Mouse (Mus musculus) intestine, embryonic 15.5 days (tissue): Measurements from ENCODE around the gene Akap12. TPM values are rescaled to one million over a fixed set of nuclear protein-coding genes. Genes with fewer than 3 reads are reported as not detected.

Source experiments
- ATAC-seq: fragments of 200-750 bp; cut with Nextera tagmentation; 2 replicates; pipeline ENCODE4 v1.8.0; 2017; ENCODE audit warnings: moderate TSS enrichment, moderate library complexity
- H3K27ac ChIP-seq: fragments of 300-500 bp; sonication (generic); 2 replicates; pipeline ENCODE4 v1.5.1; 2015; ENCODE audit warnings: mild to moderate bottlenecking, inconsistent platforms
- H3K27me3 ChIP-seq: fragments of 300-500 bp; sonication (generic); replicated peaks from 2 replicates; pipeline ENCODE4 v1.6.1; 2015; ENCODE audit warnings: inconsistent platforms
- H3K36me3 ChIP-seq: fragments of 300-500 bp; sonication (generic); 2 replicates; pipeline ENCODE4 v1.6.1; 2015; ENCODE audit warnings: inconsistent platforms
- H3K4me1 ChIP-seq: fragments of 300-500 bp; sonication (generic); replicated peaks from 2 replicates; pipeline ENCODE4 v1.6.1; 2015; ENCODE audit warnings: inconsistent platforms
- H3K4me2 ChIP-seq: fragments of 300-500 bp; sonication (generic); replicated peaks from 2 replicates; pipeline ENCODE4 v1.6.1; 2015; ENCODE audit warnings: mild to moderate bottlenecking, inconsistent platforms
- H3K4me3 ChIP-seq: fragments of 300-500 bp; sonication (generic); replicated peaks from 2 replicates; pipeline ENCODE4 v1.5.1; 2015; ENCODE audit warnings: inconsistent platforms
- H3K9ac ChIP-seq: fragments of 300-500 bp; sonication (generic); 2 replicates; pipeline ENCODE4 v1.6.1; 2015; ENCODE audit warnings: inconsistent platforms
- H3K9me3 ChIP-seq: fragments of 300-500 bp; sonication (generic); 2 replicates; pipeline ENCODE4 v1.6.1; 2016; ENCODE audit warnings: inconsistent platforms
- WGBS: fragments of 180-500 bp; shearing (Covaris S2); methylation state at CpG from one replicate; pipeline ENCODE4 v1.1.7; 2015; 5-methylcytosine and 5-hydroxymethylcytosine counted together
- polyA plus RNA-seq: library from polyadenylated mRNA; unstranded; fragments of >200 nt; fragmentation: Nextera tagmentation; extraction: Ambion mirVana; gene quantifications from 2 replicates; pipeline ENCODE4 v1.2.1, GENCODE M21; 2015

The Akap12 gene
- polyA plus RNA-seq, result 48.3 and 50.6 TPM in 2 replicates

DNA sequence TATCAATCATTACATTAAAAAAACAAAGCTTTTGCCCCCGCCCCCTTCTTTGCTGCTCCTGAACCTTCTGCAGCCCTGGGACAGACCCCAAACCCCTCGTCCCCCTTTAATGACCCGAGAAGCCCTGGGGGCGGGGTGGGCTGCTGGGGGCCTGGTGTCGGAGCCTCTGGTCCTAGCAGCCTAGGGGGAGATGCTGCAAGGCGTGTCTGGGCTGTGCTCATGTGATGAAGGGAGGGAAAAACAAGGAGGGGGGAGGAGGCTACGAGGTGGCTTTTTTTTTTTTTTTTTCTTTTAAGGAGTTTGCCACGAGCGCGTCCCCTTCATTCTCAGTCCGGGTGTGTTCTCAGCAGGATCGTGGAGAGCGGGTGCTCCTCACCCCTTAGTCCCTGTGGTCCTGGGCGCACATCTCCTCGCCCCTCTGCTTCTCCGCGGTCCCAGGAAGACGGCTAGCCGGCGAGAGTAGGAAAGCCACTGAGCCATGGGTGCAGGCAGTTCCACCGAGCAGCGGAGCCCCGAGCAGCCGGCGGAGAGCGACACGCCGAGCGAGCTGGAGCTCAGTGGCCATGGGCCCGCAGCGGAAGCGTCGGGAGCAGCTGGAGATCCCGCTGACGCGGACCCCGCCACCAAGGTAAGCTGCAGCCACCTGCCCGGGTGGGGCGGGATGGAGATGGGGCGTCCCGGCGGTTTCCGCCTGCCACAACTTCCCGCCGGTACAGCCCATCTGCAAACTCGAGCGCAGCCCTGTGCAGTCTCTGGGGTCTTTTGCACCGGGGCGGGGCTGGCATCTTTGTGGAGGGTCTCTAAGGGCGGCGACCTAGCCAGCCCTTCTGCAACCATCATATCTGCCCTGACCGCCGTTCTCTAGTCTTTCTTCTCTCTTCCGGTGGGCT is at the start of gene Akap12:
Gene Akap12 (plus strand): TSS at position 340 of the 890 bp plus-strand sequence.
- peak within 1 kb of the TSS; percentile 62 for H3K4me3 ChIP-seq
- peak within 1 kb of the TSS; percentile 61 for H3K9ac ChIP-seq
- 0 out of 2 replicates have a peak, but pooled peaks cover 12% of the 10 kb centered on the region for H3K4me1 ChIP-seq
- WGBS, result under 1% methylated on average over 54 of the region's 54 CpGs
- no peaks in the 10 kb centered on the region for H3K9me3 ChIP-seq
- peak within 1 kb of the TSS; percentile 90 for H3K4me2 ChIP-seq
- no peaks in the 10 kb centered on the region for H3K36me3 ChIP-seq
- ATAC-seq, result peak; percentile 81
- H3K27ac ChIP-seq, result peak within 1 kb of the TSS; percentile 76
- 0 out of 2 replicates have a peak, but pooled peaks cover 2% of the 10 kb centered on the region for H3K27me3 ChIP-seq

DNA sequence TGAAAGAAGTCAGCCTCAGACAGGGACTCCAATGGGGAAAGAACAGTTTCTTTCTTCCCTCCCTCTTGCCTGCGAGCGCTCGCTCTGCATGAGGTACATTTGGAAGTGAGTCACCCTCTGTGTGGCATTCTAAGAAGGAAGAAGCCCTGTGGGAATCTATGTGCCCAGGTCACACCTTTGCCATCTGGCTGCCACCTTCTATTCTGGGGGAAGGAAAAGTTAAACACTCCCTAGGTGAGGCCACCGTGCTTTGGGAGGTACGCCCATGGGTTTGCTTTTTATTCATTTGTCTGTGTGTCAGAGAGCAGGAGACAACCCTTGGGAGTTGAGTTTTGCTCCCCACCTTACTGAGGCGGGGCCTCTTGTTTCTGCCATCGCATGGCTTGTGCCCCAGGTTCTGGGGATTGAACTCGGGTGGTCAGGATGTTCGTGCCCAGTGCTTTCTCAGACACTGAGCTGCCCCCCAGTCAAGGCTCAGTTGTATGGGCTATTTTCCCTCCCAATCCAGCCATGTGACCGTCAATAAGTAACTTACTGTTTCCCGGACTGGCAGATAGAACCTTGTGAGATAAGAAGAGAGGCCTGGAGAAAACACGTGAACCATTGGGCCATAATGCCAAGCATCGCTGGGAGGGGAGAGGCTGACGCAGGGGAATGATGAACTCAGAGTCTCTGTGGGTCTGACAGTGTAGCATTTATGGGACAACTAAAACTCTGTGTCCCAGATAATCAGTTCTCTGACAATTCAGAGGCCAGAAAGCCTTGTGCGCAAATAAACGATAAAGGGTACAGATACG is 35.4 kb upstream of the Akap12 start:
- Histone ChIP-seq H3K27ac (no peak overlapping the region), H3K9me3 (no peaks in the 10 kb centered on the region), H3K9ac (no peak overlapping the region), H3K4me3 (no peak overlapping the region), H3K27me3 (no peaks in the 10 kb centered on the region), H3K4me1 (no peaks in the 10 kb centered on the region), H3K4me2 (no peak overlapping the region), H3K36me3 (no peaks in the 10 kb centered on the region)
- 77% methylated on average over 17 of the region's 17 CpGs for WGBS
- ATAC-seq, result 0 out of 2 replicates have a peak, but pooled peaks have one; percentile 43

DNA sequence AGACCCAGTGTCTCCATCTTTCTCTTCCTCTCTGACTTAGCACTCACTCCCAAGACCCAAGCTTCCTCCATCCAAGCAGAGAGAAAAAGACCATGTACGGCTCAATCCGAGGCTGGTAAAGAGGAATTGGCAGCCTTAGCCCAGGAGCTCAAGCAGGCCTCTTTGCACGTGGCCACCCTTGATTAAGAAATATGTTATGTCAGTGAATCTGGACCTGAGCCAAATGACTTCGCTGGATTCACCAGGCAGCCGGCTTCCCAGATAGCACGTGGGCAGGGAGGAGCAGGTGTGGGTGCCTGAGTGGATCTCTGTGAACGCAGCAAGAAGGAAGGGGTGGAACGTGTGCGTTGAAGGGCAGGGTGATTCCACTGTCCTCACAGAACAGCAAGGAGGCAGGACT is 33.1 kb upstream of the Akap12 start:
- WGBS, result 17% methylated on average over 9 of the region's 9 CpGs
- peak; percentile 86 for ATAC-seq

DNA sequence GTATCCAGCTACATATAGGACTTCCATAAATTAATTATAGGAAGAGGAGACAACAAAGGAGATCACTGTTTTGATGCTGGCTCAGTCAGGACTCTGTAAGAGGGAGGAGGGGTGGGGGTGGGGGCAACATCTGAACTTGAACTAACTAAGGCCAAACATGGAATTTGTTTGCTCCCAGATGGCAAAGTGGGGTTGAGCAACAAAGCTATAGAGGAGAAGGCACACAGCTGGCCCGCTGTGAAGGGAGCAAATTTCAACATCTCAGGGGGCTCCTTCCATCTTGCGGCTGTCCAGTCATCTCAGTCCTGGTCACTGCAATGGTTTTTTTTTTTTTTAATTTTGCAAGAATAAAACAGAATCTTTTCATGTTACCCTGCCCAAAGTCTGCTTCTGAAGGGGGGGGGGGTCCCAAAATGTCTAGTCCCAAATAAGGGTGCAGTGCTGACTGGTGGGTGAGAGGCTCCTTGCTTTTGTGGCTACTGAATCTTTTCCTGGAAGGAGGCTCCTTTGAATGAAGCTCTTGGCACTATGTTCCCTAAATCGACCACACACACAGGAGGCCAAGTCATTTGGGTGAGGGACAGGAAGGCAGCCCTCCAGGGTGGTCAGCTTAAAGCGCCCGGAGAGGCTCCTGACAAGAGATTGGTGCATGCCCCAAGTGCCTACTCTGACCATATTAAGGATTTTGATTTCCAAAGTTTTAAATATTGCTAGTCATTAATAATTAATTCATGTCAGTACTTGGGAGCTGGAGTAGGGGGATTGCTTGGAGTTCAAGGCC is 26.2 kb upstream of the Akap12 start:
- Histone ChIP-seq H3K4me3 (no peak overlapping the region), H3K4me2 (no peak overlapping the region), H3K9ac (no peak overlapping the region), H3K27me3 (no peaks in the 10 kb centered on the region), H3K9me3 (no peaks in the 10 kb centered on the region), H3K36me3 (no peaks in the 10 kb centered on the region), H3K27ac (peak overlapping the region; percentile 13; the same call in 1 of the 2 replicates), H3K4me1 (no peaks in the 10 kb centered on the region)
- WGBS, result 62% methylated on average over 5 of the region's 5 CpGs
- no peak for ATAC-seq

More for the DNA sequence above, 33.1 kb upstream of the Akap12 start:
- Histone ChIP-seq H3K9ac (no peak overlapping the region), H3K4me2 (no peak overlapping the region), H3K27ac (no peak overlapping the region), H3K4me1 (no peaks in the 10 kb centered on the region), H3K36me3 (no peaks in the 10 kb centered on the region), H3K4me3 (no peak overlapping the region), H3K27me3 (no peaks in the 10 kb centered on the region), H3K9me3 (no peaks in the 10 kb centered on the region)

DNA sequence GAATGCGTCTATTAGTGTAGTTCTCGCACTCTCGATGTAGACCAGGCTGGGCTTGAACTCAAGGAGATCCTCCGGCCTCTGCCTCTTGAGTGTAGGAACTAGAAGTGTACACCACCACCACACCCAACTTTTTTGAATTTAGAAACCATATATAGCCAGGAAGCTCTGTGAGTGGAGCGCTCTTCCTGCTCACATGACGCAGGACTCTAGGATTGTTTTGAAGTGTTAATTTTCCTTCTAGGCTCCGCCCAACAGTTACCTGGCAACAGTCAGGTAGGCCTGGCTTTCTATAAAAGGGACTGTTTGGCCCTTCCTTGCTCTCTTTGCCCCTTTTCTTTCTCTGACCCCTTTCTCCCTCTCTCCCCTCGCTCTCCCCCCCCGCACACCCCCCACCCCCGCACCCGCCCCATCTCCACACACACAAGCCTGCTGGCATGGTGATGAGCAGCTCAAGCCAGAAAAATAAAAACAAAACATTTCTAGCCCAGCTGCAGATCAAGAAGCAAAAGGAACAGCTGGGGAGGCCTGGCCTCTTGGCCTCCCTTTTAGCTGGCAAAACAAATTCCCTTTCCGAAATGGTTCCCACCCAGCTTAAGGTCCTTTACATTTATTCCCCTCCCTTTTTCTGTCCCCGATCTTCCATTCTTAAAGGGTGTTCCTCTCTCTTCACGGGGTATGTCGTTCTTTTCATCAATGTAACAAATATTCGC is 22.4 kb upstream of the Akap12 start:
- H3K9me3 ChIP-seq, result no peaks in the 10 kb centered on the region
- no peak overlapping the region for H3K4me2 ChIP-seq
- H3K9ac ChIP-seq, result no peak overlapping the region
- H3K4me1 ChIP-seq, result no peaks in the 10 kb centered on the region
- no peak overlapping the region for H3K4me3 ChIP-seq
- no peaks in the 10 kb centered on the region for H3K36me3 ChIP-seq
- no peak; the same call in 1 of the 2 replicates for ATAC-seq
- H3K27me3 ChIP-seq, result no peaks in the 10 kb centered on the region
- H3K27ac ChIP-seq, result no peak overlapping the region
- 80% methylated on average over 16 of the region's 16 CpGs for WGBS

DNA sequence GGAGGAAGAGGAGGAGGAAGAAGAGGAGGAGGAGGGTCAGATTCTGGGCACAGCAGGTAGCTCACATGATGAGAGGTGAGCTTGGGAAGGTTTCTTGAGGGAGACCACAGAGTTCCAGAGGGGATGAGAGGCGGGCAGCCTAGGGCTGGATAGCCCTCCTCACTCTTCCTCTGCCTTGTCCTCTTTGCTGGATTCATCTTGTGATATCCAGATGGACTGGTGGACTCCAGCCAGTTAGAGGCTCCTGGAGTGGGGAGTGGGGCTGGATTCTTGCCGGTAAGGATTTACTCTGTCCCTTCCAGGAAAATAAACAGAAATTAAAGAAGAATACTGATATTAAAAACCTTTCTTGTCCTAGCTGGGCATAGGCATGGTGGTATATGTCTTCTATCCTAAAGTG is 20.4 kb upstream of the Akap12 start:
- Histone ChIP-seq H3K4me2 (no peak overlapping the region), H3K4me3 (no peak overlapping the region), H3K9ac (no peak overlapping the region), H3K27me3 (no peaks in the 10 kb centered on the region), H3K9me3 (no peaks in the 10 kb centered on the region), H3K4me1 (no peaks in the 10 kb centered on the region), H3K36me3 (no peaks in the 10 kb centered on the region), H3K27ac (no peak overlapping the region)
- ATAC-seq, result no peak
- WGBS, result 58% methylated on average over 2 of the region's 2 CpGs

DNA sequence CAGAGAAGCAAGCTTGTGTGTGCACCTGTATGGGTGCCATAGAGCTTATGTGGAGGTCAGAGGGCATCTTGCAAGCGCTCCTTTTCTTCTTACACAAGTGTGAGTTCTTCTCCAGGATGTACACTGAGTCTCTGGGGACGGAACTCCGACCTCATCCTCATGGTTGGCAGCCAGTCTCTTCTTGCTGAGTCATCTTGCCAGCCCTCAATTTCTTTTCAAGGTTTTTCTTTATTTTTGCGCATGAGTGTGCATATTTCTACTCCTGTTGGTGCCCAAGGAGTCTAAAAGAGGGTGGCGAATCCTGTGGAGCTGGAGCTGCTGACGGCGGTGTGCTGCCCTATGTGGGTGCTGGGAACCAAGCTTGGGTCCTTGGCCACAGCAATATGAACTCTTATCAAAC is 19.8 kb upstream of the Akap12 start:
- no peaks in the 10 kb centered on the region for H3K4me1 ChIP-seq
- 89% methylated on average over 7 of the region's 7 CpGs for WGBS
- no peak overlapping the region for H3K4me2 ChIP-seq
- no peaks in the 10 kb centered on the region for H3K9me3 ChIP-seq
- no peak overlapping the region for H3K27ac ChIP-seq
- H3K27me3 ChIP-seq, result no peaks in the 10 kb centered on the region
- H3K9ac ChIP-seq, result no peak overlapping the region
- no peak overlapping the region for H3K4me3 ChIP-seq
- no peak for ATAC-seq
- H3K36me3 ChIP-seq, result no peaks in the 10 kb centered on the region

DNA sequence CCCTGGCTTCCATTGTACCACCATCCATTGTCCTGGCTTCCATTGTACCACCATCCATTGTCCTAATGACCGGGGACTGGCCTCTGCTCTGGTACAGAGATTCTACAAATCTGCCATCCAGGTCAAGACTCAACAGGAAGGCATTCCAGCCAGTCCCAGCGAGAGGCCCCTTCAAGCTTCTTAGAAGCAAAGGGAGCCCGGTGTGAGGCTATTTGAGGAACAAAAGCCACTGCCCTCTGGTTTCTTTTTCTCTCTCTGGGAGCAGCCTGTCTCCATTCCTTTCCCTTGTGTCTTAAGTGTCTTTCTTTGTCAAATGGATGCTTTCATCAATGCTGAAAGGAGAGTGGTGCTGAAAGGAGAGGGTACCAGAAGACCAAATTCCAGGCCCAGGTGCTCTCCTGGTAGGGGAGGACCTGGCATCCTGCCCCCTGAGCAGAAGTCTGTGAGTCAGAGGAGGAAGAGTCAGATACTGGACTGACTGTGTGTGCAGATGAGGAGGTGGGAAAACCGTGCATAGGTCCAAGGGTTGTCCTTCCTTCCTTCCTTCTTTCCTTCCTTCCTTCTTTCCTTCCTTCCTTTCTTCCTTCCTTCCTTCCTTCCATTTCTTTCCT is 16.8 kb upstream of the Akap12 start:
- no peaks in the 10 kb centered on the region for H3K9me3 ChIP-seq
- H3K9ac ChIP-seq, result no peak overlapping the region
- no peaks in the 10 kb centered on the region for H3K4me1 ChIP-seq
- 57% methylated on average over 4 of the region's 4 CpGs for WGBS
- no peaks in the 10 kb centered on the region for H3K27me3 ChIP-seq
- H3K4me2 ChIP-seq, result no peak overlapping the region
- H3K36me3 ChIP-seq, result no peaks in the 10 kb centered on the region
- H3K27ac ChIP-seq, result no peak overlapping the region
- ATAC-seq, result no peak
- H3K4me3 ChIP-seq, result no peak overlapping the region

DNA sequence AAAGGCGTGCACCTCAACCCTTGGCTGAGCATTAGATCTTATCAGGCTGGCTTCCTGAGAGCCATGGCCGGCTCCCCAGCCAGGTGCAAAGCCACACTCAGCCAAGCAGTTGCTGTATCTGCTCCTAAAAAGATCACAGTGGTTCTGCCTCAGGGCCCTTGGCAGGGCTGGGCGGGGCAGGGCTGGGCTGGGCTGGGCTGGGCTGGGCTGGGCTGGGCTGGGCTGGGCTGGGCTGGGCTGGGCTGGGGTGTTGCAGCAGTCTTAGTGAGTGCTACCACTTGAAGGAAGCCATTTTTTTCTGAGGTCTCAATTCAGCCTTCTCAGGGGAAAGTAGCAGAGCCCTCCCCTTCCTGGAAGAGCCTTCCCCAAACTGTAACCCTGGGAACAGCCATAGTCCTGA is 15.5 kb upstream of the Akap12 start:
- no peak overlapping the region for H3K4me3 ChIP-seq
- no peak overlapping the region for H3K27ac ChIP-seq
- no peak overlapping the region for H3K9ac ChIP-seq
- H3K36me3 ChIP-seq, result no peaks in the 10 kb centered on the region
- ATAC-seq, result no peak
- H3K9me3 ChIP-seq, result no peaks in the 10 kb centered on the region
- no peaks in the 10 kb centered on the region for H3K4me1 ChIP-seq
- no peak overlapping the region for H3K4me2 ChIP-seq
- 85% methylated on average over 3 of the region's 3 CpGs for WGBS
- H3K27me3 ChIP-seq, result no peaks in the 10 kb centered on the region

DNA sequence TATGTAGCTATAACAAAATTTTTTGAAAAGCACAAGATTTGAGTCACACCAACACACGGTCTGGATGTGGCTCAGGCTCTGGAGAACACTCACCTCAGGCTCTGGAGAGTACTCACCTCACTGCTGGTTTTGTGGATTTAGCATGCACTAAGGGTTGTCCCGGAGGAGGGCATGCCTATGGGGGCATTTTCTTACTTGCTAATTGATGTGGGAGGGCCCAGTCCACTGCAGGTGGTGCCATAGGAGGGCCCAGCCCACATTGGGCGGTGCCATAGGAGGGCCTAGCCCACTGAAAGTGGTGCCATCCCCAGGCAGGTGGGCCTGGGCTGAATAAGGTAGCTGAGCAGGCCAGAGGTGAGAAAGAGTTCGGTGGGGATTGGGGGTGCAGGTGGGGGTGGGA is 12.6 kb upstream of the Akap12 start:
- ATAC-seq, result no peak
- Histone ChIP-seq H3K27ac (no peak overlapping the region), H3K36me3 (no peaks in the 10 kb centered on the region), H3K4me2 (no peak overlapping the region), H3K27me3 (no peaks in the 10 kb centered on the region), H3K4me3 (no peak overlapping the region), H3K9ac (no peak overlapping the region), H3K9me3 (no peaks in the 10 kb centered on the region), H3K4me1 (no peaks in the 10 kb centered on the region)
- WGBS, result 80% methylated on average over 4 of the region's 4 CpGs

DNA sequence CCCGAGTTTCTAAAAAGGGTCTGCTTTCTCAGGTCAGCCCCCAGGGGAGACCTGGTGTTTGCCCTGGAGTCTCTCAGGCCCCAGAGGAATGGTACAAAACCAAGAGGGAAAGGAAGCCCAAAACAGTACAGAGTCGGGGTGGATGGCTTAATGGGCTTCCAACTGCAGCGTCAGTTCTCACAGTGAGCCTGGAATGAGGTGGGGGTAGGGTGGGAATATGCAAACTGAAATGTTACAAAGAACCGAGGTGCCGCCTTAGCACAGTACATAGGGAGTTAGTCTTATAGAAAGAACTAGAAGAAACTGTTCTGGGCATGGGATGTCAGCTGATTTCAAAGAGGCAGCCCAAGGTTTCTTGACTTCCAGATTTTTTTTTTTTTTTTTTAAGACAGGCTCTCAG is 11.7 kb upstream of the Akap12 start:
- WGBS, result 57% methylated on average over 5 of the region's 5 CpGs
- ATAC-seq, result no peak
- H3K9ac ChIP-seq, result no peak overlapping the region
- no peaks in the 10 kb centered on the region for H3K27me3 ChIP-seq
- no peaks in the 10 kb centered on the region for H3K36me3 ChIP-seq
- no peak overlapping the region for H3K4me3 ChIP-seq
- no peak overlapping the region for H3K27ac ChIP-seq
- no peaks in the 10 kb centered on the region for H3K9me3 ChIP-seq
- no peak overlapping the region for H3K4me2 ChIP-seq
- no peaks in the 10 kb centered on the region for H3K4me1 ChIP-seq
